Mouse (Mus musculus) yolk sac, embryonic 10.5 days (tissue): ENCODE measurements at regions not wholly inside any gene's neighbourhood (a gene's known extent, or its start where the extent isn't known, plus 50 kb on each side); places are given as distances from the start of the nearest gene placed in this dataset.
A peak's percentile ranks its signal among the peaks of the same experiment; 100 is the strongest.

Source experiments
- DNase-seq: peaks from one replicate; pipeline ENCODE4 v3.0.0-alpha.2; 2017; ENCODE audit warnings: low spot score

DNA sequence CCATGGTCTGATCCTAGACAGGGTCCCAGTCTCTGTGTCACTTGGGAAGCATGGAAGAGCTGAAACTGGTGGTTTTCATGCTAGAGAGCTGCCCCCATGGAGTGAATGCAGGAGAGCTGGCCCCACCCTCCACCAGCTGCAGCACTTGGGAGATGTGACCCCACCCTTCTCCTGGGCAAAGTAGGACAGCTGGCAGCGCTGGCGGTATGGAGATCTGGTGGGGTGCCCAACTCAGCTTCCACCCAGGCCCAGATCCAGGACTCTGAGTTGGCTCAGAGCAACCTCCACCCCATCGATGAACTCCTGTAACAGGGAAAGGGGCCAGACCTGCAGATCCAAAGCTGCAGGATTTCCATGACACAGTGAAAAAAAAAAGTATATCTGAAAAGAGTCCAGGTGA is 115.3 kb upstream of the Flrt2 start:
- no peak for DNase-seq

GRCm38 (mm10) chr12:95589011-95589410 is 103.0 kb upstream of the Flrt2 start:
- DNase-seq, result no peak

- DNase-seq, result no peak
These were observed 72.7 kb upstream of the Flrt2 start for GRCm38 (mm10) chr12:95619281-95619680.

- no peak for DNase-seq
These were observed 61.0 kb upstream of the Flrt2 start for GRCm38 (mm10) chr12:95631029-95631428.

- DNase-seq, result no peak
These were observed 55.4 kb upstream of the Flrt2 start for GRCm38 (mm10) chr12:95636647-95637046.

- DNase-seq, result no peak
These were observed 52.1 kb upstream of the Flrt2 start for GRCm38 (mm10) chr12:95639892-95640291.

DNA sequence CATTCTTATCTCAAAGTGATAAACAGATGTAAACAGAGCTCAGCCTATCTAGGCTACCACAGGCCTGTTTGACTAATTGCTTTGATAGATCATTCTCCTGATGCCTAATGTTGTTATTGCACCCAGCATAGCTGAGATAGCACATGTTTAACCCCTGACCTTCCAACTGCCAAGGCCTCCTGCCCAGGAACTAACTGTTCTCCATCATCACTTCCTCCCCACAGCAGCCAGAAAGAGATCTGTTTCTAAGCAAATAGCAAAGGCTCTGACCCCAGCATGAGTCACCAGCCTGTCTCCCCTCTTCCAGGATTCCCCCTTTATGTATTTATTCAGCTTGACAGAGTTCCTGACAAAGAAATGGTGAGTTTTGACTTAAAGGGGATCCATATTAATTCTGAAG is 50.4 kb upstream of the Flrt2 start:
- DNase-seq, result peak; percentile 69
